Mouse (Mus musculus): ENCODE data around the gene Tmem164.

DNA sequence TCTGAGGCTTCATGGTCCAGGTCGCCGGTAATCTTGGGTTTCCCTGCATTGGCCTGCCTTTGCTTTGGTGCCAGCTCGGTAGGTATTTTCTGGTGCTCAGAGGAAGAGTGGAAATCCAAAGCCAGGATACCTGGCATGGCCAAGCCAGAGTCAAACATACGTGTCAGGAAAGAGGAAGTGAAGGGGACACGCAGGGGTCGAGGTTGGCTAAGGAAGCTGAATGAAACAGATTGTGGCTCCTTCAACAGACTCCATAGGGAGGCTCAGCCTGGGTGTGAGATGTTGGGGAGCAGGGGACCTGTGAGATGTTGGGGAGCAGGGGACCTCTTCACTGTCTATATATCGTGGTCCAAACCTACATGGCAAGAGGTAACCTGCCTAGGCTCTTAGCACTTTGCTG, 155.2 kb downstream of the Tmem164 start:
- TF ChIP-seq CTCF (IDR thresholded peaks at IDR 0.05; ENCODE audit: borderline replicate concordance, extremely low read depth, insufficient read depth, insufficient read length), result no peak
- no peak for TF ChIP-seq POLR2A (IDR thresholded peaks at IDR 0.05; ENCODE audit: borderline replicate concordance, extremely low read depth, insufficient read depth, insufficient read length, poor library complexity, severe bottlenecking)
